Comparison of ENCODE assay signal across 20 mouse cellular contexts in genomic region chr1:40382841-40383240, GRCm38 (mm10). TPM values are rescaled to one million over a fixed set of nuclear protein-coding genes. Genes with fewer than 3 reads are reported as not detected.
A peak's percentile ranks its signal among the peaks of the same experiment; 100 is the strongest.
DNase-seq lines count a peak whose midpoint lies in the region; ATAC-seq lines count a peak whose summit lies in the region.
"Had no signal": no experiment of that assay in that cellular context is flagged by ENCODE, and none has a peak within 500 bp of the region (broad histone marks: within the 10 kb centered on the region; RNA-seq: fewer than 3 reads in every experiment).

No protein-coding gene starts in this region.

- peak; percentile 25 for DNase-seq in thymus, postnatal 14 days
- DNase-seq in thymus, adult 18-20 months = no peak
- peak; percentile 83 for DNase-seq in induced T-regulatory cell, adult 2 months (ENCODE audit: low read depth)
- peak; percentile 15 to 19 for DNase-seq in thymus, postnatal 36 days
- no peak for DNase-seq in right cerebral cortex, postnatal 4 days
- DNase-seq in urinary bladder, postnatal 14 days (ENCODE audit: low spot score) = no peak
- no peak for DNase-seq in lung, postnatal 14 days
- DNase-seq: adrenal gland, adult 8-10 months; adrenal gland, postnatal 36 days; cerebellum, adult 11 months; cerebellum, adult 8-10 months; cerebellum, postnatal 14 days; forebrain, postnatal 0 days; gastrocnemius, postnatal 14 days; heart, postnatal 4 days had no signal

- ATAC-seq in CD4-positive, CD25-positive, alpha-beta regulatory T cell, adult 4 months = peak; percentile 30
- ATAC-seq: forebrain, postnatal 0 days; hindbrain, embryonic 16.5 days; intestine, embryonic 15.5 days; Patski had no signal

RNA-seq across cellular contexts. Expression of gene Il1rl1, which starts 46.5 kb away (rescaled TPM):
- polyA plus RNA-seq in CD4-positive, CD25-positive, alpha-beta regulatory T cell, adult 4 months (2017; shearing (Covaris generic)) = 10 to 100 TPM in 1 of 2 experiments, 1 to 10 TPM in 1; 9.2 to 11.5 TPM
- polyA plus RNA-seq: forebrain, embryonic 12.5 days had no signal

RNA-seq across cellular contexts. Expression of gene Il1rl2, which starts 58.4 kb away (rescaled TPM):
- polyA plus RNA-seq in CD4-positive, CD25-positive, alpha-beta regulatory T cell, adult 4 months (2017; shearing (Covaris generic)) = 1 to 10 TPM; 1.4 to 2.0 TPM
- polyA plus RNA-seq: Patski had no signal

Comparison
In these comparisons a context has a peak if more than half of its experiments do, and no peak if none do; other contexts are left out.
1. DNase-seq: peak in thymus, postnatal 14 days (single experiment), induced T-regulatory cell, adult 2 months (single experiment) and thymus, postnatal 36 days (2 of 2); none in thymus, adult 18-20 months (0 of 2), right cerebral cortex, postnatal 4 days (single experiment), urinary bladder, postnatal 14 days (single experiment) and lung, postnatal 14 days (single experiment).